Mouse (Mus musculus): ENCODE data around the gene Fus. TPM values are rescaled to one million over a fixed set of nuclear protein-coding genes. Genes with fewer than 3 reads are reported as not detected.

Gene Fus
- polyA plus RNA-seq, 1 experiment from 2014 or later: 215 TPM

GRCm38 (mm10) chr7:127999436-127999835 is 32.2 kb downstream of the Fus start:
- no peak overlapping the region for H3K9ac ChIP-seq (ENCODE audit: low read depth, low read length)
- ATAC-seq: no peak
- H3K4me3 ChIP-seq (ENCODE audit: low read length): no peak overlapping the region

GRCm38 (mm10) chr7:128000068-128000950 is 33.1 kb downstream of the Fus start:
- no peaks in the 10 kb centered on the region for H3K27me3 ChIP-seq (replicated peaks; ENCODE audit: control insufficient read depth, insufficient read depth, low read length)
- no peaks in the 10 kb centered on the region for H3K9me3 ChIP-seq (ENCODE audit: control insufficient read depth, low read length)
- H3K36me3 ChIP-seq (ENCODE audit: control insufficient read depth, insufficient read depth, low read length): no peaks in the 10 kb centered on the region
- no peak overlapping the region for H3K27ac ChIP-seq (ENCODE audit: low read length)
- WGBS: 77% methylated on average over 1 of the region's 1 CpGs
- no peak overlapping the region for H3K4me2 ChIP-seq (ENCODE audit: low read depth, low read length)
- no peak overlapping the region for H3K4me3 ChIP-seq (ENCODE audit: low read length)
- peaks cover 15% of the 10 kb centered on the region for H3K4me1 ChIP-seq (ENCODE audit: control insufficient read depth, insufficient read depth, low read length)
- no peak for ATAC-seq
- H3K9ac ChIP-seq (ENCODE audit: low read depth, low read length): no peak overlapping the region

More at GRCm38 (mm10) chr7:127999436-127999835, 32.2 kb downstream of the Fus start:
- WGBS: 44% methylated on average over 1 of the region's 1 CpGs
- H3K27me3 ChIP-seq (replicated peaks; ENCODE audit: control insufficient read depth, insufficient read depth, low read length): no peaks in the 10 kb centered on the region
- no peaks in the 10 kb centered on the region for H3K9me3 ChIP-seq (ENCODE audit: control insufficient read depth, low read length)
- peaks cover 14% of the 10 kb centered on the region for H3K4me1 ChIP-seq (ENCODE audit: control insufficient read depth, insufficient read depth, low read length)
- no peaks in the 10 kb centered on the region for H3K36me3 ChIP-seq (ENCODE audit: control insufficient read depth, insufficient read depth, low read length)
- no peak overlapping the region for H3K4me2 ChIP-seq (ENCODE audit: low read depth, low read length)
- no peak overlapping the region for H3K27ac ChIP-seq (ENCODE audit: low read length)

GRCm38 (mm10) chr7:128003098-128003497 is 35.8 kb downstream of the Fus start:
- Histone ChIP-seq H3K27ac (ENCODE audit: low read length) (peak overlapping the region; percentile 95), H3K4me2 (ENCODE audit: low read depth, low read length) (0 out of 2 replicates have a peak overlapping the region, but pooled peaks have one; percentile 58), H3K36me3 (ENCODE audit: control insufficient read depth, insufficient read depth, low read length) (no peaks in the 10 kb centered on the region), H3K27me3 (replicated peaks; ENCODE audit: control insufficient read depth, insufficient read depth, low read length) (no peaks in the 10 kb centered on the region), H3K9me3 (ENCODE audit: control insufficient read depth, low read length) (no peaks in the 10 kb centered on the region), H3K9ac (ENCODE audit: low read depth, low read length) (peak overlapping the region; percentile 71; the same call in 1 of the 2 replicates), H3K4me1 (ENCODE audit: control insufficient read depth, insufficient read depth, low read length) (peaks cover 18% of the 10 kb centered on the region), H3K4me3 (ENCODE audit: low read length) (no peak overlapping the region)
- 75% methylated on average over 6 of the region's 6 CpGs for whole genome bisulfite sequencing
- peak; percentile 50; the same call in 1 of the 2 replicates for ATAC-seq

- no peaks in the 10 kb centered on the region for H3K27me3 ChIP-seq (replicated peaks; ENCODE audit: control insufficient read depth, insufficient read depth, low read length)
- ATAC-seq: no peak; the same call in 1 of the 2 replicates
- 81% methylated on average over 2 of the region's 2 CpGs for WGBS
These were observed 36.4 kb downstream of the Fus start, which contains the start of gene Trim72 for GRCm38 (mm10) chr7:128003688-128004087. Trim72 (plus strand) TSS chr7:128003949.

GRCm38 (mm10) chr7:128004150-128004486 is 36.9 kb downstream of the Fus start:
- H3K4me2 ChIP-seq (ENCODE audit: low read depth, low read length): peak overlapping the region; percentile 58
- WGBS: 39% methylated on average over 5 of the region's 5 CpGs
- peak overlapping the region; percentile 95 for H3K27ac ChIP-seq (ENCODE audit: low read length)
- H3K36me3 ChIP-seq (ENCODE audit: control insufficient read depth, insufficient read depth, low read length): no peaks in the 10 kb centered on the region
- H3K9me3 ChIP-seq (ENCODE audit: control insufficient read depth, low read length): no peaks in the 10 kb centered on the region
- H3K4me3 ChIP-seq (ENCODE audit: low read length): peak overlapping the region; percentile 42
- H3K4me1 ChIP-seq (ENCODE audit: control insufficient read depth, insufficient read depth, low read length): peaks cover 18% of the 10 kb centered on the region
- ATAC-seq: no peak
- H3K9ac ChIP-seq (ENCODE audit: low read depth, low read length): peak overlapping the region; percentile 71
- H3K27me3 ChIP-seq (replicated peaks; ENCODE audit: control insufficient read depth, insufficient read depth, low read length): no peaks in the 10 kb centered on the region

More at GRCm38 (mm10) chr7:128003688-128004087, 36.4 kb downstream of the Fus start, which contains the start of gene Trim72:
- Histone ChIP-seq H3K4me2 (ENCODE audit: low read depth, low read length) (peak within 1 kb of the TSS; percentile 58), H3K9me3 (ENCODE audit: control insufficient read depth, low read length) (no peaks in the 10 kb centered on the region), H3K4me1 (ENCODE audit: control insufficient read depth, insufficient read depth, low read length) (peaks cover 18% of the 10 kb centered on the region), H3K36me3 (ENCODE audit: control insufficient read depth, insufficient read depth, low read length) (no peaks in the 10 kb centered on the region), H3K27ac (ENCODE audit: low read length) (peak within 1 kb of the TSS; percentile 95), H3K4me3 (ENCODE audit: low read length) (peak within 1 kb of the TSS; percentile 42), H3K9ac (ENCODE audit: low read depth, low read length) (peak within 1 kb of the TSS; percentile 71)

GRCm38 (mm10) chr7:128004487-128005362 is 37.5 kb downstream of the Fus start:
- H3K4me2 ChIP-seq (ENCODE audit: low read depth, low read length): peak overlapping the region; percentile 58
- no peaks in the 10 kb centered on the region for H3K27me3 ChIP-seq (replicated peaks; ENCODE audit: control insufficient read depth, insufficient read depth, low read length)
- 22% methylated on average over 35 of the region's 35 CpGs for WGBS
- H3K9ac ChIP-seq (ENCODE audit: low read depth, low read length): peak overlapping the region; percentile 71
- ATAC-seq: peak; percentile 82
- H3K36me3 ChIP-seq (ENCODE audit: control insufficient read depth, insufficient read depth, low read length): no peaks in the 10 kb centered on the region
- H3K4me1 ChIP-seq (ENCODE audit: control insufficient read depth, insufficient read depth, low read length): peaks cover 19% of the 10 kb centered on the region
- H3K27ac ChIP-seq (ENCODE audit: low read length): peak overlapping the region; percentile 95
- peak overlapping the region; percentile 42 for H3K4me3 ChIP-seq (ENCODE audit: low read length)
- no peaks in the 10 kb centered on the region for H3K9me3 ChIP-seq (ENCODE audit: control insufficient read depth, low read length)

GRCm38 (mm10) chr7:128006193-128006592 is 38.9 kb downstream of the Fus start:
- no peak overlapping the region for H3K4me2 ChIP-seq (ENCODE audit: low read depth, low read length)
- no peak for ATAC-seq
- H3K36me3 ChIP-seq (ENCODE audit: control insufficient read depth, insufficient read depth, low read length): no peaks in the 10 kb centered on the region
- no peaks in the 10 kb centered on the region for H3K27me3 ChIP-seq (replicated peaks; ENCODE audit: control insufficient read depth, insufficient read depth, low read length)
- H3K9ac ChIP-seq (ENCODE audit: low read depth, low read length): 0 out of 2 replicates have a peak overlapping the region, but pooled peaks have one; percentile 71
- no peak overlapping the region for H3K4me3 ChIP-seq (ENCODE audit: low read length)
- H3K4me1 ChIP-seq (ENCODE audit: control insufficient read depth, insufficient read depth, low read length): peaks cover 23% of the 10 kb centered on the region
- peak overlapping the region; percentile 95; the same call in 1 of the 2 replicates for H3K27ac ChIP-seq (ENCODE audit: low read length)
- WGBS: 73% methylated on average over 7 of the region's 7 CpGs
- no peaks in the 10 kb centered on the region for H3K9me3 ChIP-seq (ENCODE audit: control insufficient read depth, low read length)

- peak overlapping the region; percentile 37; the same call in 1 of the 2 replicates for H3K9ac ChIP-seq (ENCODE audit: low read depth, low read length)
- H3K4me1 ChIP-seq (ENCODE audit: control insufficient read depth, insufficient read depth, low read length): peaks cover 8% of the 10 kb centered on the region
- peak overlapping the region; percentile 31; the same call in 1 of the 2 replicates for H3K4me2 ChIP-seq (ENCODE audit: low read depth, low read length)
- no peaks in the 10 kb centered on the region for H3K27me3 ChIP-seq (replicated peaks; ENCODE audit: control insufficient read depth, insufficient read depth, low read length)
- H3K27ac ChIP-seq (ENCODE audit: low read length): no peak overlapping the region
- 0 out of 2 replicates have a peak, but pooled peaks have one; percentile 15 for ATAC-seq
- no peaks in the 10 kb centered on the region for H3K9me3 ChIP-seq (ENCODE audit: control insufficient read depth, low read length)
- no peaks in the 10 kb centered on the region for H3K36me3 ChIP-seq (ENCODE audit: control insufficient read depth, insufficient read depth, low read length)
- no peak overlapping the region for H3K4me3 ChIP-seq (ENCODE audit: low read length)
- 52% methylated on average over 38 of the region's 40 CpGs for WGBS
These were observed 42.6 kb downstream of the Fus start for GRCm38 (mm10) chr7:128009715-128010340.

Measured in intestine, embryonic 16.5 days (tissue).